Mouse (Mus musculus) stomach, adult 2 months (tissue): Measurements from ENCODE around the gene Spindoc. TPM values are rescaled to one million over a fixed set of nuclear protein-coding genes. Genes with fewer than 3 reads are reported as not detected.

Source experiments
- polyA plus RNA-seq: library from polyadenylated mRNA; depleted of rRNA; stranded (reverse); fragments of >200 nt; gene quantifications from 2 replicates; pipeline ENCODE4 v1.2.3, GENCODE M21; 2012; rRNA removed

Spindoc gene
- polyA plus RNA-seq: 9.2 and 13.9 TPM in 2 replicates

DNA sequence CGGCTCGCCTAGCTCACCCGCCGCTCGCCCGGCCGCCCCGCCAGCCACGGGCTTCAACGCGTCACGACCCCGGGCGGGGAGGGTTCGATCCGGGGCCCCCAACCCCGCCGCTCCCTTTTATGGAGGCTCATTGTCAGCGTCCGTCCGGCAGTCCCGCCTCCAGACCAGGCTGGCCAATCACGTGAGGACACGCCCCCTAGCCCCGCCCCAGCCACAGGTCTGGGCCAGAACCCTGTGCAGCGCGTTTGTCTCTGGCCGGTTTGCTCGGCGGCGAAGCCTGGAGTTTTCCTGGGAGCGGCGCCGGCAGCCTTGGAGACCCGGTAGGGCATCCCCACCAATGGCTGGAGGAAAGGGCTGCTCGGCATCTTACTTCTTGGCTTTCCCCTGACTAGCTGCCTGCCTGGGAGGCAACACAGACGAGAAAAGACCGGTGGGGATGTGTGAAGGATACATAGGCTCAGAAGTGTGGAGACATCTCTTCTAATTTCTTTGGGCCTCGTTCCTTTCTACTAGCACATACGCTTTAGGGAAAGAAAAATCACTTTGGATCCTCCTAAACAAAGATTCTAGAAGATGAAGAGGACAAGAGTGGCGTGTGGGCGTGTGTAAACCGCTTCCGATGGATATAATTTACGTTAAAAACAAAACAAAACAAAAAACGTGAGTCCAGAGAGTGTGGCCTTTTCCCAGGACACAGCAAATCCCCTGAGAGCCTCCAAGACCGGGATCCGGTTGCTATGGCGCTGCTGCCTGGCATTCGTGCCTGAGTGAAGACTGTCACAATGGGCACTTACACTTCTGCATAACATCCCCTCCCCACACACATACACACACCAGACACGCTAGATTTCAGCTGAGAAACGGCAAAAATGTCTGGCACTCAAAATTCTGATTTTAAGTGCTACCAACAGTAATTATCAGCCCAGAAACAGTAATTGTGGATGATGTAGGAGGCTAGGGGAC is at the start of gene Spindoc:
Gene Spindoc (minus strand): TSS at position 92 of the 963 bp plus-strand sequence.

GRCm38 (mm10) chr19:7416834-7417735 is 34.3 kb upstream of the Spindoc start, which contains the start of gene 2700081O15Rik:
Gene 2700081O15Rik, plus strand, starts transcription at chr19:7417625.

DNA sequence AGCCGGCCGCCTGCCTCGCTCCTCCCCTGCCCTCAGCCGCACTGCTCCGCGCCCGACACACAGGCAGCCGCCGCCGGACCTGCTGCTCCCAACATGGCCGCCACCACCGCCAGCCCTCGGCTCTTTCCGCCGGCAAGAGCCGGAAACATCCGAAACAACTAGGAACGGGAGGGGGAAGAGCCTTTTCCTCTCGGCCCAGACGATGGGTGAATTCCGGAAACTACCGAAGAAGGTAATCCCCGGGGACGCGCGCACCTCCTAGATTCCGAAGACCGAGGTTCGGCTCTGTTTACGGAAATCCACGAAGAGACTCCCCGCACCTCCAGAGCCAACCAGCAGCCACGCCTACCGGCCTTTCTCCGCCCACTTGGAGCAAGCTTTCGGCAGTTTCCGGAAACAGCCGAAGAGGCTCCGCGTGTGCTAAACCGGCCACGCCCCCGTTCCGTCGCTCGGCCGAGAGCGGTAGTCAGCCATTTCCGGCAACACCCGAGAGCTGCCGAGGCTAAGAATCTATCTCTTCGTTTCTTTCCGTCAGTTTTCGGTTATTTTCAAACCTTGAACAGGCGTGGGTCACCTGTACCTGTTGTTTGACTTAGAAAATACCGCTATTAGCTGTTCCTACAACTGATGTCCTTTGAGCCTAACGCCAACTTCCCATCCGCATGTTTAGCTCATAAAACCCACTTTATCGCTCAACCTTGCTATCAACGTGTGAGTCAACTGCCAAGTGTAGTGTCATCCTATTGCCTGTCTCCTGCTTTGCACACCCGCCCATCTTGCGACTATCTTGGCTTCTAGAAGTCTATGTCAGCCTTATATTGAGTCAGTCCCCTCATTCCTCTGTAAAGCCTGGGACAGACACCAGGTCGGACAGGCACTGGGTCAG is 41.0 kb downstream of the Spindoc start, which contains the start of gene Mark2:
Gene Mark2 (minus strand): TSS at position 349 of the 886 bp plus-strand sequence.

Other genes starting within 250 kb of the Spindoc start
- 62.1 and 76.4 TPM in 2 replicates for gene Otub1, start 176.7 kb downstream of the Spindoc start, polyA plus RNA-seq
- 2,106 and 3,736 TPM in 2 replicates for gene Cox8a, start 165.4 kb downstream of the Spindoc start, polyA plus RNA-seq
- 9.4 and 9.6 TPM in 2 replicates for gene Naa40, start 141.8 kb downstream of the Spindoc start, polyA plus RNA-seq
- 1.8 and 2.2 TPM in 2 replicates for gene Rcor2, start 115.7 kb downstream of the Spindoc start, polyA plus RNA-seq
- gene Mark2, start 41.1 kb downstream of the Spindoc start, polyA plus RNA-seq: 107 and 122 TPM in 2 replicates
- gene 2700081O15Rik, start 34.6 kb upstream of the Spindoc start, polyA plus RNA-seq: 10.5 and 12.3 TPM in 2 replicates
- 42.4 and 79.8 TPM in 2 replicates for gene Rtn3, start 100.3 kb upstream of the Spindoc start, polyA plus RNA-seq
- gene Atl3, start 111.0 kb upstream of the Spindoc start, polyA plus RNA-seq: 2.2 and 3.9 TPM in 2 replicates
- gene Pla2g16, start 174.5 kb upstream of the Spindoc start, polyA plus RNA-seq: 5.0 and 5.6 TPM in 2 replicates
- gene Lgals12, start 224.2 kb upstream of the Spindoc start, polyA plus RNA-seq: 5.2 and 6.3 TPM in 2 replicates
- 0.39 and 0.48 TPM in 2 replicates for gene Hrasls5, start 229.5 kb upstream of the Spindoc start, polyA plus RNA-seq